Mouse (Mus musculus): ENCODE data around the gene Kat8.

DNA sequence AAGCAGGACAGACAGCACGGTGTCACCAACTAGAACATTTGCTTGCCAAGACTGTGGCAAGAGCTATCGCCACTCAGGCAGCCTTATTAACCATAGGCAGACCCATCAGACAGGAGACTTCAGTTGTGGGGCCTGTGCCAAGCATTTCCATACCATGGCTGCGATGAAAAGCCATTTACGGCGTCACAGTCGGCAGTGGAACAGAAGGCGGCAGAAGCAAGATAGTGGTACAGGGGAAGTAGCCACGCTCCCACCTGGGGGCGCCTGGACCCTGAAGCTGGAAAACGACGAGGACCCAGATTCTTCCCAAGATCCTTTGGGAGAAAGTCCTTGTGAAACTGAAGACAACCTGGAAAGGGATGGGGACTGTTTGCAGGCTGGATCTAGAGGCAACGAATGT is 31.9 kb upstream of the Kat8 start:
- TF ChIP-seq CTCF (IDR thresholded peaks at IDR 0.05; ENCODE audit: control insufficient read depth, insufficient read depth, insufficient read length) (no peak), USF1 (IDR thresholded peaks at IDR 0.05; ENCODE audit: low read depth) (no peak), MAX (IDR thresholded peaks at IDR 0.05) (no peak), MYOD1 (IDR thresholded peaks at IDR 0.05; ENCODE audit: control insufficient read depth, insufficient read length, low read depth) (no peak), FOSL1 (IDR thresholded peaks at IDR 0.05; ENCODE audit: insufficient read depth, low read length, poor library complexity, severe bottlenecking) (no peak), CEBPB (IDR thresholded peaks at IDR 0.05; ENCODE audit: low read depth) (no peak), MYOG (IDR thresholded peaks at IDR 0.05; ENCODE audit: control insufficient read depth, extremely low read depth, insufficient read length) (no peak)

All from C2C12 (cell line).